Comparison of ENCODE assay signal across 8 mouse cellular contexts in genomic region chr14:121648581-121649060, GRCm38 (mm10).
A peak's percentile ranks its signal among the peaks of the same experiment; 100 is the strongest.
DNase-seq lines count a peak whose midpoint lies in the region; ATAC-seq and TF ChIP-seq lines count a peak whose summit lies in the region.

No protein-coding gene starts in this region.

- H3K27me3 ChIP-seq in embryonic facial prominence, embryonic 15.5 days, result no peaks in the 10 kb centered on the region
- H3K27me3 ChIP-seq in intestine, embryonic 14.5 days (replicated peaks; ENCODE audit: control insufficient read depth, insufficient read depth, low read length), result no peaks in the 10 kb centered on the region
- H3K27me3 ChIP-seq in lung, embryonic 14.5 days (ENCODE audit: insufficient read depth, low read length), result no peaks in the 10 kb centered on the region
- H3K27me3 ChIP-seq in midbrain, embryonic 16.5 days (ENCODE audit: control insufficient read depth, insufficient read depth, low read depth, low read length), result no peaks in the 10 kb centered on the region
- no peaks in the 10 kb centered on the region for H3K27me3 ChIP-seq in forebrain, embryonic 11.5 days (ENCODE audit: control insufficient read depth, insufficient read depth, low read length)

- H3K4me1 ChIP-seq in embryonic facial prominence, embryonic 15.5 days, result no peaks in the 10 kb centered on the region
- H3K4me1 ChIP-seq in intestine, embryonic 14.5 days (replicated peaks; ENCODE audit: control insufficient read depth, insufficient read depth, low read length), result peaks cover 2% of the 10 kb centered on the region; the same call in 1 of the 2 replicates
- H3K4me1 ChIP-seq in lung, embryonic 14.5 days (ENCODE audit: insufficient read depth), result peaks cover 11% of the 10 kb centered on the region
- H3K4me1 ChIP-seq in midbrain, embryonic 16.5 days (ENCODE audit: control insufficient read depth, insufficient read depth, low read length), result no peaks in the 10 kb centered on the region
- no peaks in the 10 kb centered on the region for H3K4me1 ChIP-seq in forebrain, embryonic 11.5 days (replicated peaks; ENCODE audit: control insufficient read depth, insufficient read depth, low read length)

- peak; percentile 44; the same call in 1 of the 2 replicates for ATAC-seq in embryonic facial prominence, embryonic 15.5 days (ENCODE audit: insufficient number of reproducible peaks, low FRiP score, low TSS enrichment, low read depth)
- 0 out of 2 replicates have a peak, but pooled peaks have one; percentile 32 for ATAC-seq in intestine, embryonic 14.5 days (replicated peaks; ENCODE audit: low FRiP score, low TSS enrichment, low read depth)
- ATAC-seq in lung, embryonic 14.5 days (ENCODE audit: insufficient read depth), result peak; percentile 61
- no peak for ATAC-seq in midbrain, embryonic 16.5 days
- no peak for ATAC-seq in forebrain, embryonic 11.5 days (replicated peaks; ENCODE audit: low FRiP score)

- no peaks in the 10 kb centered on the region for H3K36me3 ChIP-seq in embryonic facial prominence, embryonic 15.5 days
- peaks cover 41% of the 10 kb centered on the region for H3K36me3 ChIP-seq in intestine, embryonic 14.5 days (ENCODE audit: control insufficient read depth, insufficient read depth, low read length)
- no peaks in the 10 kb centered on the region for H3K36me3 ChIP-seq in lung, embryonic 14.5 days (ENCODE audit: insufficient read depth)
- H3K36me3 ChIP-seq in midbrain, embryonic 16.5 days (ENCODE audit: control insufficient read depth, insufficient read depth, low read length), result peaks cover 9% of the 10 kb centered on the region
- H3K36me3 ChIP-seq in forebrain, embryonic 11.5 days (ENCODE audit: control insufficient read depth, insufficient read depth, low read length), result no peaks in the 10 kb centered on the region

- H3K9me3 ChIP-seq in embryonic facial prominence, embryonic 15.5 days (replicated peaks), result no peaks in the 10 kb centered on the region
- no peaks in the 10 kb centered on the region for H3K9me3 ChIP-seq in intestine, embryonic 14.5 days (ENCODE audit: control insufficient read depth, low read length)
- no peaks in the 10 kb centered on the region for H3K9me3 ChIP-seq in lung, embryonic 14.5 days (ENCODE audit: low read depth, low read length)
- H3K9me3 ChIP-seq in midbrain, embryonic 16.5 days (replicated peaks; ENCODE audit: control insufficient read depth, low read length, poor library complexity, severe bottlenecking), result no peaks in the 10 kb centered on the region
- no peaks in the 10 kb centered on the region for H3K9me3 ChIP-seq in forebrain, embryonic 11.5 days (ENCODE audit: control insufficient read depth, low read length)

- no peak overlapping the region for H3K4me2 ChIP-seq in embryonic facial prominence, embryonic 15.5 days (replicated peaks)
- no peak overlapping the region for H3K4me2 ChIP-seq in intestine, embryonic 14.5 days (ENCODE audit: low read length)
- H3K4me2 ChIP-seq in lung, embryonic 14.5 days, result no peak overlapping the region
- H3K4me2 ChIP-seq in midbrain, embryonic 16.5 days (ENCODE audit: low read length), result no peak overlapping the region
- H3K4me2 ChIP-seq in forebrain, embryonic 11.5 days (ENCODE audit: low read depth, low read length, severe bottlenecking), result no peak overlapping the region

- WGBS in embryonic facial prominence, embryonic 15.5 days, result 50% methylated on average over 9 of the region's 9 CpGs
- 28% methylated on average over 9 of the region's 9 CpGs for WGBS in intestine, embryonic 14.5 days
- 23% methylated on average over 9 of the region's 9 CpGs for WGBS in lung, embryonic 14.5 days
- 71% methylated on average over 9 of the region's 9 CpGs for WGBS in midbrain, embryonic 16.5 days
- 75% methylated on average over 9 of the region's 9 CpGs for WGBS in forebrain, embryonic 11.5 days

- no peak overlapping the region for H3K4me3 ChIP-seq in embryonic facial prominence, embryonic 15.5 days (replicated peaks)
- H3K4me3 ChIP-seq in intestine, embryonic 14.5 days (ENCODE audit: low read depth, low read length), result no peak overlapping the region
- H3K4me3 ChIP-seq in lung, embryonic 14.5 days (ENCODE audit: low read depth, low read length), result no peak overlapping the region
- no peak overlapping the region for H3K4me3 ChIP-seq in midbrain, embryonic 16.5 days (ENCODE audit: low read depth, low read length)
- no peak overlapping the region for H3K4me3 ChIP-seq in forebrain, embryonic 11.5 days (ENCODE audit: low read depth, low read length)

- TF ChIP-seq CTCF in lung, embryonic 14.5 days (IDR thresholded peaks at IDR 0.05; ENCODE audit: low read depth), result no peak

- no peak overlapping the region for H3K9ac ChIP-seq in embryonic facial prominence, embryonic 15.5 days
- no peak overlapping the region for H3K9ac ChIP-seq in intestine, embryonic 14.5 days (ENCODE audit: low read length)
- H3K9ac ChIP-seq in lung, embryonic 14.5 days, result 0 out of 2 replicates have a peak overlapping the region, but pooled peaks have one; percentile 9
- no peak overlapping the region for H3K9ac ChIP-seq in midbrain, embryonic 16.5 days (ENCODE audit: low read depth, low read length)
- no peak overlapping the region for H3K9ac ChIP-seq in forebrain, embryonic 11.5 days (ENCODE audit: low read length)

- peak; percentile 41 for DNase-seq in embryo, embryonic 10 days (ENCODE audit: low spot score)
- no peak for DNase-seq in intestine, embryonic 14.5 days (ENCODE audit: low spot score)
- DNase-seq in lung, embryonic 14.5 days, result peak; percentile 64
- no peak for DNase-seq in thymus, adult 18-20 months
- no peak for DNase-seq in forebrain, embryonic 11.5 days (ENCODE audit: low spot score)
- DNase-seq in thymus, postnatal 0 days (ENCODE audit: low spot score), result no peak

- peak overlapping the region; percentile 12; the same call in 1 of the 2 replicates for H3K27ac ChIP-seq in embryonic facial prominence, embryonic 15.5 days (replicated peaks)
- H3K27ac ChIP-seq in intestine, embryonic 14.5 days (ENCODE audit: low read depth), result peak overlapping the region; percentile 39
- H3K27ac ChIP-seq in lung, embryonic 14.5 days (ENCODE audit: low read depth), result peak overlapping the region; percentile 54
- H3K27ac ChIP-seq in midbrain, embryonic 16.5 days (ENCODE audit: low read length), result no peak overlapping the region
- H3K27ac ChIP-seq in forebrain, embryonic 11.5 days (ENCODE audit: low read depth, low read length), result no peak overlapping the region

Comparison
In these comparisons a context has a peak if more than half of its experiments do, and no peak if none do; other contexts are left out.
1. DNase-seq: peak in embryo, embryonic 10 days (single experiment) and lung, embryonic 14.5 days (single experiment); none in intestine, embryonic 14.5 days (single experiment), thymus, adult 18-20 months (0 of 2), forebrain, embryonic 11.5 days (single experiment) and thymus, postnatal 0 days (single experiment).
2. ATAC-seq: peak in embryonic facial prominence, embryonic 15.5 days (single experiment), intestine, embryonic 14.5 days (single experiment) and lung, embryonic 14.5 days (single experiment); none in midbrain, embryonic 16.5 days (single experiment) and forebrain, embryonic 11.5 days (single experiment).
3. H3K27ac ChIP-seq: peak in embryonic facial prominence, embryonic 15.5 days (single experiment), intestine, embryonic 14.5 days (single experiment) and lung, embryonic 14.5 days (single experiment); none in midbrain, embryonic 16.5 days (single experiment) and forebrain, embryonic 11.5 days (single experiment).